Mouse (Mus musculus) kidney, adult 9 months (tissue): ENCODE data around the gene Coq6.

Experiments used
- DNase-seq: peaks from one replicate; pipeline ENCODE4 v3.0.0; 2022

Coq6 gene

GRCm38 (mm10) chr12:84396947-84397679, 35.7 kb downstream of the Coq6 start:
- DNase-seq, result no peak

- no peak for DNase-seq
These were observed 36.2 kb downstream of the Coq6 start for GRCm38 (mm10) chr12:84397685-84398084.

DNA sequence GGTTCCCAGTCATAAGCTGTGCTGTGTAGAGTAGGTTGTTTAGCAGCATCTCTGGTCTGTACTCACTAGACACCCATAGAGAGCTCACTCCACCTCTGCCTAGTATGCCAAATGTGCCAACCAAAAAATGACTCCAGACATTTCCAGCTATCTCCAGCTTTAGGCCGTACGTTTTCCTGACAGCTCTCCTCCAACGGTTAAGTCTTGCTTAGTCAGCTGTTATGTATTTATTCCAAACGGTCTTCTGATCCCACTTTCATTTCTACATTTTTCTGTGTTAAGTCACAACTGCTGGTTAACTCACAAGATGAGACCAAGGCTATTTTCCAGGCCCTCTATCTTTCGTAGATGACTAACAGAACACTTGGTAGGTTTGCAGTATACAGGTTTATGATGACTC, 37.2 kb downstream of the Coq6 start:
- no peak for DNase-seq

- no peak for DNase-seq
These were observed 37.7 kb downstream of the Coq6 start for GRCm38 (mm10) chr12:84399135-84399534.

GRCm38 (mm10) chr12:84399663-84400062, 38.2 kb downstream of the Coq6 start:
- DNase-seq, result peak; percentile 79

GRCm38 (mm10) chr12:84400068-84400467, 38.6 kb downstream of the Coq6 start:
- no peak for DNase-seq

DNA sequence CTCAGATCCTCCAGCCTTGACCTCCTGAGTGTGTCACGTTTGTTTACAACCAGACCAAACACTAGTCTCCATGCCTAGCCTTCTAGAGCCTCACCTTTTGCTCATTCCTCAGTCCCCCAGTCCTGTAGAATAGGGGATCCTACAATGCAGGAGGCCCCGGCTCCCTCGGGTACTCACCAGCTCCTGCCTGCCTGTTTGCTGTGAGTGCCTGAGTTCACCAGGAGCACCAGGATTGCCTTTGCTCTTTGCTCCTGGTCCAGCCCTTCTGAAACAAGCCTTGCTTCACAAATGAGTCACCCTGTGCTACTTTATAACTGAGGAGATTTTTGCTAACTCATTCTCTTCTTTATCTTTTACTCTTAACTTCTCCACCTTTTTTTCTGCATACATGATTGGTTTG, 39.2 kb downstream of the Coq6 start:
- peak; percentile 85 for DNase-seq

DNA sequence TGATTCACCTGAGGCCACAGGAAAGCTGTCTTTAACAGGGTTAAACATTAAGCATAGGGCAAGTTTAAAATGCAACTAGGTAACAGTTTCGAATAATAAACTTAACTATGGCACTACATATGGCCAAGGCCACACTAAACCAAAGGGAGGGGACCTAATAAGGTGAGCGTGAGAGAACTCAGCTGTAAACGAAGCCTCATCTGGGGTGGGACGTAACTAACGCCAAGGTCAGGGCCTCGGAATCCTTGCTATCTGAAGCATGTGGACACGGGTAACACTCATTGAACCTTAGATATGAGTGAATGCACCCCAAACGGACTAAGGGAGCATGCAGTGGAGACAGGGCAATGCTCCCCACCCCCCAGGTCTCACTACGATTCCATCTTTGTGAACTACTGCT, 41.5 kb downstream of the Coq6 start:
- DNase-seq, result peak; percentile 70

DNA sequence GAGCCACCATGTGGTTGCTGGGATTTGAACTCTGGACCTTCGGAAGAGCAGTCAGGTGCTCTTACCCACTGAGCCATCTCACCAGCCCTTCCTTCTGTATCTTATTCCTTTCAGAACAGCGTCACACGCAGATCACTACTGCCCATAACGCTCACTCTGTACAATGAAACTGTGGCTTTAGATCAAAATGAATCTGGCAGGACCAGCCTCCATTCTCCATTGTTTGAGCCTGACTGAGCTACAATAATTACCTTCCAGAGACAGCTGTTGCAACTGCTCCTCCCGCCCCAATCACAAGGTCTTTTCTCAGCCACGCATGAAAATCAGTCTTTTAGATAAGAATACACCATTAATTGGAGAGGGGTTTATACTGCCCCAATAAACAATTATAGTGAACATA, 43.1 kb downstream of the Coq6 start:
- DNase-seq, result no peak

DNA sequence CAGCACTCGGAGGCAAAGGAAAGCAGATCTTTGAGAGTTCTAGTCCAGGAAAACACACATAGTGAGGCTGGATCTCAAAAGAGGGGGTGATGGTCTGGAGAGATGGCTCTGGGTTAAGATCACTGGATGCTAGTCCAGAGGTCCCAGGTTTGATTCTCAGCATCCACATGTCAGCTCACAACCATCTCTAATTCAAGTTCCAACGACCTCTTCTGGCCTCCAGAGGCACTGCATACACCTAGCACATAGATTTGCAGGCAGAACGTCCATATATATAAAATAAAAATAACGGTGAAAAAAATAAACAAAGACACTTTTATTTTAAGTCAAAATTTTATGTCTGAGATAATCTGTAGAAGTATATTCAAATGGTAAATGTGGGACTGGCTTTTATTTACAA, 45.8 kb downstream of the Coq6 start:
- no peak for DNase-seq

DNA sequence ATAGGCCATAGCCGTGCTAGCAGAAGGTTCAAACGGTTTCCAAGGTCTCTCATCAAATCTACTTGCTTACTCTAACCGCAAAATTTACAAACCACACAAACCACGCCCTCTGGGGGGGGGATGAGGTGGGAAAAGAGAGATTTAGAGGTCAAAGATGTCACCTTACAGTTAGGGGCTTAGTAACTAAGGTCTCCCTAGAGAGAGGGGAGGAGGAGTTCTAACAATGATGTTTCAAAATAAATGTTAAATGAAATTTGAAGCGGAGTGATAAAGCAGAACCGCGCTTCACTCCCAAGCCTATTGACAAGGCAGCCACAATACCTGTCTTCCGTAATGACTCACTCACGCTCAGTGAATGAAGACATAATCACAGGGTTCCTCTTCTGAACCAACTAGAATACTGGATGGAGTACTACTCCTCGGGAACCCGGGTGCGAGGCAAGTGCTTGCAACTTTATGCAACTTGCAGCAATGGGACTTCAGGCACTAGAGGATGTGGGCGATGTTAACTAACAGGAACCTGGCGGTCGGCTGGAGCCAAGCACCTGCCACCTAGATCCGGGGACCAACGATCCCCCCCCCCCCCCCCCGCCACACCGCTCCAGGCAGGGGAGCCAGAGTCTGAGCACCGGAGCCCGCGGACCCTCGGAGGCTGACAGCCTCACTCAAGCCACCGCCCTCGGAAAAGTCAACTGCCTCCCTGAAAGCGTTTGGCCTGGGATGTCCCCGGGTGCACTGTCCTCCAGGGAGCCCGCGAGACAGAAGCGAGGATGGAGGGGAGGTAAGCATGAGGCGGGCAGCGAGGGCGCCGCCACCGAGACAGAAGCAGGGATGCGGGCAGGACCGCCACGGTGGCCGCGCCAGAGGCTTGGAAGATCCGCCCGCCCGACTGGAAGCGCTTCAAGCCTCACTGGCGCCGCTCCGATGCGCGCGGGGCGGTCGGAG, 46.7 kb downstream of the Coq6 start:
- DNase-seq, result peak; percentile 49

- peak; percentile 89 for DNase-seq
These were observed 47.5 kb downstream of the Coq6 start, which contains the start of the genes Entpd5 and Bbof1 for GRCm38 (mm10) chr12:84408819-84409507. Entpd5 (minus strand) TSS chr12:84409029. Bbof1 (plus strand) TSS chr12:84409071.

- peak; percentile 82 for DNase-seq
These were observed 55.6 kb downstream of the Coq6 start, which contains the start of gene Rnf113a2 for GRCm38 (mm10) chr12:84416834-84417604. Rnf113a2 (plus strand) TSS chr12:84417196.

DNA sequence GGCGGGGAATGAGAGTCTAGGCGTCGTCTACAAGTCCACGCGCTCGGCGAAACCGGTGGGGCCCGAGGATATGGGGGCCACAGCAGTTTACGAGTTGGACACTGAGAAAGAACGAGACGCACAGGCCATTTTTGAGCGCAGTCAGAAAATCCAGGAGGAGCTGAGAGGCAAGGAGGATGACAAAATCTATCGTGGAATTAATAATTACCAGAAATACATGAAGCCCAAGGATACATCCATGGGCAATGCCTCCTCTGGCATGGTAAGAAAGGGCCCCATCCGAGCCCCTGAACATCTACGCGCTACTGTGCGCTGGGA, 56.1 kb downstream of the Coq6 start:
- no peak for DNase-seq
